Mouse (Mus musculus) neural tube, embryonic 11.5 days (tissue): ENCODE data around the gene Ago3. TPM values are rescaled to one million over a fixed set of nuclear protein-coding genes. Genes with fewer than 3 reads are reported as not detected.

Experiments
- ATAC-seq: fragments of 200-750 bp; cut with Nextera tagmentation; 2 replicates; pipeline ENCODE4 v1.8.0; 2017; ENCODE audit warnings: moderate number of reproducible peaks, mild to moderate bottlenecking, moderate TSS enrichment, moderate library complexity; ENCODE audit not compliant: insufficient read depth, low FRiP score, low TSS enrichment
- DNase-seq: peaks from one replicate; pipeline ENCODE4 v3.0.0-alpha.2; 2015; ENCODE audit warnings: low spot score
- H3K27ac ChIP-seq: fragments of 300-500 bp; sonication (generic); 2 replicates; pipeline ENCODE4 v1.5.1; 2014; ENCODE audit warnings: low read depth, mild to moderate bottlenecking, low read length
- H3K27me3 ChIP-seq: fragments of 300-500 bp; sonication (generic); 2 replicates; pipeline ENCODE4 v1.6.1; 2014; ENCODE audit warnings: mild to moderate bottlenecking, low read length, mixed read lengths; ENCODE audit not compliant: control insufficient read depth, insufficient read depth
- H3K36me3 ChIP-seq: fragments of 300-500 bp; sonication (generic); 2 replicates; pipeline ENCODE4 v1.6.1; 2014; ENCODE audit warnings: mild to moderate bottlenecking, low read length, moderate library complexity, mixed read lengths; ENCODE audit not compliant: control insufficient read depth, insufficient read depth
- H3K4me1 ChIP-seq: fragments of 300-500 bp; sonication (generic); 2 replicates; pipeline ENCODE4 v1.6.1; 2014; ENCODE audit warnings: low read length, mixed read lengths; ENCODE audit not compliant: control insufficient read depth, insufficient read depth
- H3K4me2 ChIP-seq: fragments of 300-500 bp; sonication (generic); 2 replicates; pipeline ENCODE4 v1.6.1; 2014; ENCODE audit warnings: low read depth, mild to moderate bottlenecking, moderate library complexity
- H3K4me3 ChIP-seq: fragments of 300-500 bp; sonication (generic); 2 replicates; pipeline ENCODE4 v1.5.1; 2014; ENCODE audit warnings: low read depth, low read length
- H3K9ac ChIP-seq: fragments of 300-500 bp; sonication (generic); 2 replicates; pipeline ENCODE4 v1.6.1; 2014; ENCODE audit warnings: mild to moderate bottlenecking, low read length
- H3K9me3 ChIP-seq: fragments of 300-500 bp; sonication (generic); 2 replicates; pipeline ENCODE4 v1.6.1; 2016; ENCODE audit warnings: low read length; ENCODE audit not compliant: control insufficient read depth
- WGBS: fragments of 180-500 bp; shearing (Covaris S2); extraction: QIAGEN DNeasy Blood & Tissue Kit; methylation state at CpG from one replicate; pipeline ENCODE4 v1.1.7; 2014; 5-methylcytosine and 5-hydroxymethylcytosine counted together
- polyA plus RNA-seq: library from polyadenylated mRNA; unstranded; fragments of >200 nt; fragmentation: Nextera tagmentation; extraction: Ambion mirVana; gene quantifications from 2 replicates; pipeline ENCODE4 v1.2.1, GENCODE M21; 2014

Ago3 gene
- polyA plus RNA-seq, 1 experiment from 2014 or later, result 9.8 TPM

DNA sequence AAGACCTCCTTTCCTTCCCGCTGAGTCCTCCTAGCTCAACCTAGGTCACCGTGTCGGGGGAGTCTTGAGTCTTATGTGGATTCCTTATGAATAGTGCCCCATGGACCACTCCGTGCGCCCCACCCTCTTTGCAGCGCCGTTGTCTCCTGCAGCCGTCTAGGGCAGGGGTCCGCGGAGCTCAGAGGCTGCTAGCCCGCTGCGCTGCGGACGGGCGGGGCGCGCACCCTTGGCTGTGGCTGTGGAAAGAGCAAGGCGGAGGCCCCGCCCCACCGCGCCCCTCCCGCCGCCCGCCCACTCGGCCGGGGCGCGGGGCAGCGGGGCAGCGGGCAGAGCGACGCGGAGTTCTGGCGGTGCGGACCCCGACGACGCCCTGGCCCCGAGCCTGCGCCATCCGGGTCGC, 142.9 kb downstream of the Ago3 start, which contains the start of gene Col8a2:
TSS of gene Col8a2 (plus strand) at position 302 of the 400 bp plus-strand sequence.
- WGBS, result 4% methylated on average over 27 of the region's 42 CpGs
- Histone ChIP-seq H3K9ac (peak within 1 kb of the TSS; percentile 41; the same call in 1 of the 2 replicates), H3K4me2 (peak within 1 kb of the TSS; percentile 43), H3K36me3 (no peaks in the 10 kb centered on the region), H3K9me3 (no peaks in the 10 kb centered on the region), H3K4me3 (peak within 1 kb of the TSS; percentile 32), H3K27me3 (peaks cover 32% of the 10 kb centered on the region), H3K4me1 (0 out of 2 replicates have a peak, but pooled peaks cover 5% of the 10 kb centered on the region), H3K27ac (no peak within 1 kb of the TSS)
- ATAC-seq (no peak), DNase-seq (no peak)

DNA sequence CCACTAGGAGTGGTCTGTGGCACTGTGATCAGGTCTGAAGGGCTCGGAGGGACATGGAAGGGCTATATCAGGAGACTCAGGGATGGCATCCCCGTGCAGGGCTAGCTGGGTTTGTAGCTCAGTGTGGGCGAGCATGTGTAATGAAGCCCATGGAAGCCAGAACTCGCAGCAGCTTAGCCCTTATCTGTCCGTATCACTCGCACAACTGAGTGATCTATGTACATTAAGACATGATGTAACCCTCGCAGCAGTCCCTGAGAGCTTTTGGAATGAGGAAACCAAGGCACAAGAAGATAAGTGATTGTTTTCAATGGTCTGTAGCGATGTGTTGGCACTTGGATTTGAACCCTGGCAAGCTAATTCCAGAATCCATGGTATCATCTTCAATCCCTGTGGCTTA, 145.8 kb downstream of the Ago3 start:
- Histone ChIP-seq H3K27ac (no peak overlapping the region), H3K9me3 (no peaks in the 10 kb centered on the region), H3K9ac (no peak overlapping the region), H3K4me2 (no peak overlapping the region), H3K27me3 (peaks cover 29% of the 10 kb centered on the region), H3K4me3 (no peak overlapping the region), H3K36me3 (no peaks in the 10 kb centered on the region), H3K4me1 (0 out of 2 replicates have a peak, but pooled peaks cover 5% of the 10 kb centered on the region)
- ATAC-seq (no peak), DNase-seq (no peak)
- WGBS, result 89% methylated on average over 8 of the region's 8 CpGs

- Histone ChIP-seq H3K4me2 (no peak overlapping the region), H3K9ac (no peak overlapping the region), H3K27me3 (peaks cover 11% of the 10 kb centered on the region), H3K4me3 (no peak overlapping the region), H3K4me1 (0 out of 2 replicates have a peak, but pooled peaks cover 3% of the 10 kb centered on the region), H3K36me3 (no peaks in the 10 kb centered on the region), H3K27ac (no peak overlapping the region), H3K9me3 (no peaks in the 10 kb centered on the region)
- WGBS, result 61% methylated on average over 9 of the region's 9 CpGs
- no peak for DNase-seq
- ATAC-seq, result no peak
These were observed 147.7 kb downstream of the Ago3 start for GRCm38 (mm10) chr4:126281706-126282105.

Other genes with a start within 250 kb of the Ago3 start
- 197 and 217 TPM in 2 replicates for gene Thrap3, start 226.8 kb downstream of the Ago3 start, polyA plus RNA-seq
- gene Map7d1, start 173.2 kb downstream of the Ago3 start, polyA plus RNA-seq, result 80.9 and 83.6 TPM in 2 replicates
- gene Trappc3, start 167.2 kb downstream of the Ago3 start, polyA plus RNA-seq, result 32.1 and 45.4 TPM in 2 replicates
- gene Col8a2, start 142.8 kb downstream of the Ago3 start, polyA plus RNA-seq, result 7.4 and 7.9 TPM in 2 replicates
- gene Adprhl2, start 107.9 kb downstream of the Ago3 start, polyA plus RNA-seq, result 52.7 and 56.8 TPM in 2 replicates
- 1.2 and 1.8 TPM in 2 replicates for gene Tekt2, start 103.9 kb downstream of the Ago3 start, polyA plus RNA-seq
- gene Ago1, start 39.0 kb upstream of the Ago3 start, polyA plus RNA-seq, result 23.2 and 26.3 TPM in 2 replicates
- gene Ago4, start 103.9 kb upstream of the Ago3 start, polyA plus RNA-seq, result 3.4 TPM in 2 replicates
- gene Clspn, start 127.4 kb upstream of the Ago3 start, polyA plus RNA-seq, result 37.9 and 43.6 TPM in 2 replicates
- 1.8 and 1.9 TPM in 2 replicates for gene 5730409E04Rik, start 180.3 kb upstream of the Ago3 start, polyA plus RNA-seq
- 529 and 539 TPM in 2 replicates for gene Psmb2, start 248.1 kb upstream of the Ago3 start, polyA plus RNA-seq